In the genomic region with DNA sequence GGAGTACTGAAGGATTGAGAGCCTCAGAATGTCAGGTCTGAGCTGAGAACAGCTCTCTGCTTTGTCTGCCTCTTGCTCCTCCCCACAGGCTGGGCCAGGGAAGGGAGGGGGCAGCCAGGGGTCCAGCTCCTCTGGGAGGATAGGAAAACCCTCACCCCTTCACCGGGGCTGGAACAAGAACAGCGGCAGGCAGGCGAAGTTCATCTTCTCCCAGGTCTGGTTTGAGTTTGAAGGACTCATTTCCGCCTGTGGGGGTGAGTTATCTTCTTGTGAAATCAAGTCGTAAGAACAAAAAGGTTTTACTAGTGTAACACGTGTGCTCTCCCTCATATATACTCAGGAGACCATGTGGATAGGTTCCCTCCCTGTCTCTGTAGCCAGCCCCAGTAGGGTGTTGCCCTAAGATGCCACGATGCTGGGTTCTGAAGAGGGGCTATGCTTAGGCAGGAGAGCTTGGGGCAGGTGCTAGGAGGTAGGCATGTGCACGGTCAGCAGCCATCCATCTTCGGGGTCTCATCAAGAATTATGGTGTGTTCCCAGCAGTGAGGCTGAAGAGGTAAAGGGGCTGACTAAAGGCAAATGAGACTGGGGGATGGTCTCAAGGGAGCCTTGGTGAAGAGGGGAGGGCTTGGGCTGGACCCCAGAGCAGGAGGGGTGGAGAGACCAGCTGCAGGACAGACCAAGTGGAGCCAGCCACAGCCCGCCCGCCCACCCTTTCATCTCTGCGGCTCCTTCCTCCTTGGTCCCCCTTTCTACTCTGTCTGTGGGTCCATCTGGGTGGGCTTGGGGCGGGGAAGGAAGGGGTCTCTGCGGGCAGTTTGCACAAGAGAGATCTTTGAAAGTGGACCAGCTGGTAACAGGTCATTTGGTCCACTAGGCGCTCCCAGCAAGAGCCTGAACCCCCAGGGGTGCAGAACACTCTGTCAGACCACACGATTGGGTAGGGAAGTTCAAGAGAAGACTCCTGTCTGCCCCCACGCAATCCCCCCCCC, we compare ENCODE assay signal across 10 mouse cellular contexts. TPM values are rescaled to one million over a fixed set of nuclear protein-coding genes. Genes with fewer than 3 reads are reported as not detected.
DNase-seq lines count a peak whose midpoint lies in the region; ATAC-seq and TF ChIP-seq lines count a peak whose summit lies in the region.
"Had no signal": no experiment of that assay in that cellular context is flagged by ENCODE, and none has a peak within 500 bp of the region (broad histone marks: within the 10 kb centered on the region; RNA-seq: fewer than 3 reads in every experiment).

No protein-coding gene starts in this region.

- TF ChIP-seq POLR2A in thymus, adult 2 months (IDR thresholded peaks at IDR 0.05; ENCODE audit: control insufficient read depth, extremely low read depth, insufficient read depth, low read length, poor library complexity), result no peak

- H3K9ac ChIP-seq in forebrain, postnatal 0 days, result no peak overlapping the region
- H3K9ac ChIP-seq in midbrain, embryonic 12.5 days (replicated peaks), result peak overlapping the region; percentile 7; the same call in 1 of the 2 replicates

- no peaks in the 10 kb centered on the region for H3K36me3 ChIP-seq in thymus, adult 2 months (ENCODE audit: control insufficient read depth, insufficient read depth, low read length)
- H3K36me3 ChIP-seq in forebrain, postnatal 0 days (ENCODE audit: insufficient read depth), result no peaks in the 10 kb centered on the region
- no peaks in the 10 kb centered on the region for H3K36me3 ChIP-seq in midbrain, embryonic 12.5 days

- ATAC-seq in forebrain, postnatal 0 days, result peak; percentile 50
- ATAC-seq in midbrain, embryonic 12.5 days (ENCODE audit: low FRiP score, low read depth), result peak; percentile 57; the same call in 1 of the 2 replicates

- no peak for TF ChIP-seq CTCF in thymus, adult 2 months (IDR thresholded peaks at IDR 0.05; ENCODE audit: borderline replicate concordance, control insufficient read depth, extremely low read depth, insufficient read depth, low read length, poor library complexity)
- no peak for TF ChIP-seq CTCF in forebrain, postnatal 0 days (IDR thresholded peaks at IDR 0.05; ENCODE audit: low read depth)

- no peak overlapping the region for H3K4me3 ChIP-seq in thymus, adult 2 months (ENCODE audit: control insufficient read depth, insufficient read depth, low read length)
- no peak overlapping the region for H3K4me3 ChIP-seq in forebrain, postnatal 0 days (ENCODE audit: low read depth, low read length)
- H3K4me3 ChIP-seq in midbrain, embryonic 12.5 days, result no peak overlapping the region

- DNase-seq in thymus, adult 2 months, result peak; percentile 38
- DNase-seq in thymus, adult 18-20 months, result no peak
- no peak for DNase-seq in forebrain, postnatal 0 days
- peak; percentile 29 for DNase-seq in yolk sac, embryonic 10.5 days (ENCODE audit: low spot score)
- DNase-seq in Muller cell, postnatal 12 days (ENCODE audit: inconsistent ontology term), result no peak
- DNase-seq in gastrocnemius, postnatal 4 days (ENCODE audit: low spot score in 2 of 2), result no peak
- DNase-seq in spleen, postnatal 36 days (ENCODE audit: low spot score in 2 of 2), result no peak
- DNase-seq: gastrocnemius, postnatal 14 days had no signal

- no peaks in the 10 kb centered on the region; the same call in 1 of the 2 replicates for H3K27me3 ChIP-seq in thymus, adult 2 months (ENCODE audit: control insufficient read depth, insufficient read depth, low read length)
- no peaks in the 10 kb centered on the region for H3K27me3 ChIP-seq in forebrain, postnatal 0 days (ENCODE audit: insufficient read depth, low read length)
- H3K27me3 ChIP-seq in midbrain, embryonic 12.5 days, result peaks cover 63% of the 10 kb centered on the region

- H3K4me2 ChIP-seq in forebrain, postnatal 0 days (ENCODE audit: low read depth), result no peak overlapping the region
- no peak overlapping the region for H3K4me2 ChIP-seq in midbrain, embryonic 12.5 days (replicated peaks)

- H3K27ac ChIP-seq in thymus, adult 2 months (ENCODE audit: control insufficient read depth, insufficient read depth, low read length), result no peak overlapping the region
- H3K27ac ChIP-seq in forebrain, postnatal 0 days (ENCODE audit: low read depth, low read length), result 0 out of 2 replicates have a peak overlapping the region, but pooled peaks have one; percentile 9
- H3K27ac ChIP-seq in midbrain, embryonic 12.5 days (replicated peaks), result peak overlapping the region; percentile 40; the same call in 1 of the 2 replicates
- H3K27ac ChIP-seq: macrophage had no signal

- H3K9me3 ChIP-seq in forebrain, postnatal 0 days (ENCODE audit: low read length), result no peaks in the 10 kb centered on the region
- no peaks in the 10 kb centered on the region for H3K9me3 ChIP-seq in midbrain, embryonic 12.5 days

- peaks cover 16% of the 10 kb centered on the region for H3K4me1 ChIP-seq in thymus, adult 2 months (replicated peaks; ENCODE audit: control insufficient read depth, insufficient read depth, low read length)
- H3K4me1 ChIP-seq in forebrain, postnatal 0 days (ENCODE audit: insufficient read depth), result 0 out of 2 replicates have a peak, but pooled peaks cover 5% of the 10 kb centered on the region
- H3K4me1 ChIP-seq in midbrain, embryonic 12.5 days, result peaks cover 38% of the 10 kb centered on the region

- 10% methylated on average over 17 of the region's 17 CpGs for whole genome bisulfite sequencing in thymus, adult 2 months
- 26% methylated on average over 17 of the region's 17 CpGs for WGBS in forebrain, postnatal 0 days
- 11% methylated on average over 14 of the region's 17 CpGs for WGBS in midbrain, embryonic 12.5 days

RNA-seq across cellular contexts. Expression of a gene that starts 15.6 kb away (rescaled TPM):
- 0.94 and 1.2 TPM in 2 replicates for polyA plus RNA-seq in thymus, adult 2 months (2012; rRNA removed)
- total RNA-seq in forebrain, postnatal 0 days (2014; rRNA removed), result 0.38 and 3.0 TPM in 2 replicates
- 1.1 and 1.5 TPM in 2 replicates for polyA plus RNA-seq in forebrain, postnatal 0 days (2015; fragmentation: Nextera tagmentation; extraction: Ambion mirVana)
- polyA plus RNA-seq in midbrain, embryonic 12.5 days (2016; fragmentation: Nextera tagmentation; extraction: Ambion mirVana), result 0.64 and 1.0 TPM in 2 replicates
- not detected for total RNA-seq in gastrocnemius, postnatal 4 days (2021)
- total RNA-seq: gastrocnemius, postnatal 14 days had no signal
- polyA plus RNA-seq: macrophage had no signal

Comparison
In these comparisons a context has a peak if more than half of its experiments do, and no peak if none do; other contexts are left out.
1. DNase-seq: peak in thymus, adult 2 months (single experiment) and yolk sac, embryonic 10.5 days (single experiment); none in thymus, adult 18-20 months (0 of 2), forebrain, postnatal 0 days (single experiment), Muller cell, postnatal 12 days (single experiment), gastrocnemius, postnatal 4 days (0 of 2) and spleen, postnatal 36 days (0 of 2).